Mouse (Mus musculus) central nervous system, embryonic 14 days (tissue): Measurements from ENCODE around the gene Cln3. TPM values are rescaled to one million over a fixed set of nuclear protein-coding genes. Genes with fewer than 3 reads are reported as not detected.

Source experiments
- polyA plus RNA-seq: library from polyadenylated mRNA; depleted of rRNA; stranded (reverse); fragments of >200 nt; gene quantifications from 2 replicates; pipeline ENCODE4 v1.2.3, GENCODE M21; 2012; rRNA removed

Cln3 gene
- polyA plus RNA-seq, result 49.6 and 55.6 TPM in 2 replicates

GRCm38 (mm10) chr7:126585717-126586116 is at the start of gene Cln3:
Gene Cln3, minus strand, starts transcription at chr7:126585817.

GRCm38 (mm10) chr7:126630824-126631518 is 45.4 kb upstream of the Cln3 start, which contains the start of gene Nupr1:
Gene Nupr1, minus strand, starts transcription at chr7:126630861.

GRCm38 (mm10) chr7:126594862-126595561 is 9.4 kb upstream of the Cln3 start, which contains the start of gene Il27:
Gene Il27, minus strand, starts transcription at chr7:126594941.

GRCm38 (mm10) chr7:126584506-126584977 is 1.1 kb downstream of the Cln3 start, which contains the start of gene Apobr:
Gene Apobr, plus strand, starts transcription at chr7:126584942.

GRCm38 (mm10) chr7:126566094-126566765 is 19.4 kb downstream of the Cln3 start, which contains the start of gene Eif3c:
Gene Eif3c, minus strand, starts transcription at chr7:126566411.

Other genes with a start within 250 kb of the Cln3 start
- gene Lat, start 216.2 kb downstream of the Cln3 start, polyA plus RNA-seq, result 2.3 and 3.1 TPM in 2 replicates
- gene Spns1, start 208.4 kb downstream of the Cln3 start, polyA plus RNA-seq, result 169 and 177 TPM in 2 replicates
- gene Nfatc2ip, start 189.1 kb downstream of the Cln3 start, polyA plus RNA-seq, result 12.3 and 14.0 TPM in 2 replicates
- gene Cd19, start 170.9 kb downstream of the Cln3 start, polyA plus RNA-seq, result 0.06 and 0.09 TPM in 2 replicates
- gene Rabep2, start 157.1 kb downstream of the Cln3 start, polyA plus RNA-seq, result 25.2 and 30.6 TPM in 2 replicates
- 0.54 and 17.8 TPM in 2 replicates for gene Atp2a1, start 122.7 kb downstream of the Cln3 start, polyA plus RNA-seq
- gene Sh2b1, start 110.4 kb downstream of the Cln3 start, polyA plus RNA-seq, result 84.3 and 86.1 TPM in 2 replicates
- gene Tufm, start 98.5 kb downstream of the Cln3 start, polyA plus RNA-seq, result 113 and 115 TPM in 2 replicates
- gene Atxn2l, start 82.4 kb downstream of the Cln3 start, polyA plus RNA-seq, result 171 and 200 TPM in 2 replicates
- 129 and 135 TPM in 2 replicates for gene Eif3c, start 19.4 kb downstream of the Cln3 start, polyA plus RNA-seq
- gene Apobr, start 875 bp downstream of the Cln3 start, polyA plus RNA-seq, result 0.49 and 0.66 TPM in 2 replicates
- 0.11 TPM in 1 of 2 replicates, not detected in the other for gene Il27, start 9.1 kb upstream of the Cln3 start, polyA plus RNA-seq
- gene Nupr1, start 45.0 kb upstream of the Cln3 start, polyA plus RNA-seq, result 7.5 and 10.1 TPM in 2 replicates
- gene Sgf29, start 63.5 kb upstream of the Cln3 start, polyA plus RNA-seq, result 57.0 and 60.0 TPM in 2 replicates
- gene Sult1a1, start 90.6 kb upstream of the Cln3 start, polyA plus RNA-seq, result 2.0 and 3.4 TPM in 2 replicates
- gene Bola2, start 109.6 kb upstream of the Cln3 start, polyA plus RNA-seq, result 60.3 and 69.1 TPM in 2 replicates
- 43.9 and 47.4 TPM in 2 replicates for gene Slx1b, start 110.0 kb upstream of the Cln3 start, polyA plus RNA-seq
- gene Coro1a, start 122.0 kb upstream of the Cln3 start, polyA plus RNA-seq, result 87.6 and 91.0 TPM in 2 replicates
- 176 and 184 TPM in 2 replicates for gene Mapk3, start 173.8 kb upstream of the Cln3 start, polyA plus RNA-seq
- 10.8 and 13.6 TPM in 2 replicates for gene Gdpd3, start 180.5 kb upstream of the Cln3 start, polyA plus RNA-seq
- gene Ypel3, start 191.1 kb upstream of the Cln3 start, polyA plus RNA-seq, result 193 and 202 TPM in 2 replicates
- gene Tbx6, start 195.7 kb upstream of the Cln3 start, polyA plus RNA-seq, result 1.8 and 1.9 TPM in 2 replicates
- gene Ppp4c, start 206.7 kb upstream of the Cln3 start, polyA plus RNA-seq, result 212 and 213 TPM in 2 replicates
- gene Fam57b, start 211.9 kb upstream of the Cln3 start, polyA plus RNA-seq, result 145 and 162 TPM in 2 replicates
- gene 4930451I11Rik, start 245.8 kb upstream of the Cln3 start, polyA plus RNA-seq, result not detected in 2 replicates